Mouse (Mus musculus) spleen, adult 2 months (tissue): Measurements from ENCODE around the gene Abhd12b. TPM values are rescaled to one million over a fixed set of nuclear protein-coding genes. Genes with fewer than 3 reads are reported as not detected.

Experiments used
- DNase-seq, 2 experiments: peaks; one replicate each; pipeline versions ENCODE4 v3.0.0 to v3.0.0-alpha.2; 2012 to 2021; ENCODE audit warnings: low spot score in 2 of 2, low read depth in 1 of 2
- H3K27ac ChIP-seq: fragments of 200-500 bp; 2 replicates; pipeline ENCODE4 v1.5.1; 2012; ENCODE audit warnings: low read length, inconsistent platforms; ENCODE audit not compliant: insufficient read depth
- H3K27me3 ChIP-seq: fragments of 200-500 bp; 2 replicates; pipeline ENCODE4 v1.6.1; 2012; ENCODE audit warnings: mild to moderate bottlenecking, moderate library complexity, low read length, inconsistent platforms; ENCODE audit not compliant: control insufficient read depth, insufficient read depth
- H3K36me3 ChIP-seq: fragments of 200-500 bp; 2 replicates; pipeline ENCODE4 v1.6.1; 2012; ENCODE audit warnings: mild to moderate bottlenecking, low read length, inconsistent platforms; ENCODE audit not compliant: control insufficient read depth, insufficient read depth
- H3K4me1 ChIP-seq: fragments of 200-500 bp; 2 replicates; pipeline ENCODE4 v1.6.1; 2011; ENCODE audit warnings: inconsistent platforms; ENCODE audit not compliant: control insufficient read depth, insufficient read depth, insufficient read length
- H3K4me3 ChIP-seq: fragments of 200-500 bp; 2 replicates; pipeline ENCODE4 v1.5.1; 2011; ENCODE audit warnings: mild to moderate bottlenecking, inconsistent platforms; ENCODE audit not compliant: insufficient read depth, insufficient read length; ENCODE audit errors: extremely low read depth
- CTCF ChIP-seq: fragments of 200-500 bp; IDR thresholded peaks from 2 replicates; pipeline ENCODE4 v1.5.1; 2011; ENCODE audit warnings: mild to moderate bottlenecking, inconsistent platforms; ENCODE audit not compliant: insufficient read depth, insufficient read length, insufficient replicate concordance; ENCODE audit errors: extremely low read depth
- POLR2A ChIP-seq: fragments of 200-500 bp; IDR thresholded peaks from 2 replicates; pipeline ENCODE4 v1.6.1; 2011; ENCODE audit warnings: low read depth, low read length, inconsistent platforms
- WGBS: fragments of 180-500 bp; shearing (Covaris S2); methylation state at CpG from one replicate; pipeline ENCODE4 v1.1.7; 2018; 5-methylcytosine and 5-hydroxymethylcytosine counted together
- polyA plus RNA-seq: library from polyadenylated mRNA; depleted of rRNA; stranded (reverse); fragments of >200 nt; gene quantifications from 2 replicates; pipeline ENCODE4 v1.2.3, GENCODE M21; 2012

The Abhd12b gene
- polyA plus RNA-seq, 1 experiment, result not detected

GRCm38 (mm10) chr12:70218795-70219540, 65.0 kb downstream of the Abhd12b start:
- no peaks in the 10 kb centered on the region for H3K27me3 ChIP-seq
- H3K27ac ChIP-seq, result 0 out of 2 replicates have a peak overlapping the region, but pooled peaks have one; percentile 0
- 31% methylated on average over 8 of the region's 8 CpGs for WGBS
- H3K4me1 ChIP-seq, result peaks cover 6% of the 10 kb centered on the region
- TF ChIP-seq CTCF, result no peak
- no peak for TF ChIP-seq POLR2A
- H3K36me3 ChIP-seq, result no peaks in the 10 kb centered on the region
- H3K4me3 ChIP-seq, result no peak overlapping the region
- DNase-seq, result peak in 1 of 2 experiments; percentile 52

GRCm38 (mm10) chr12:70221425-70221824, 67.5 kb downstream of the Abhd12b start:
- peaks cover 6% of the 10 kb centered on the region for H3K4me1 ChIP-seq
- no peak overlapping the region for H3K4me3 ChIP-seq
- H3K27me3 ChIP-seq, result no peaks in the 10 kb centered on the region
- H3K36me3 ChIP-seq, result no peaks in the 10 kb centered on the region
- DNase-seq, result no peak
- no peak overlapping the region for H3K27ac ChIP-seq
- 64% methylated on average over 5 of the region's 5 CpGs for WGBS
- TF ChIP-seq POLR2A (no peak), CTCF (no peak)

- Histone ChIP-seq H3K27me3 (no peaks in the 10 kb centered on the region), H3K36me3 (no peaks in the 10 kb centered on the region), H3K4me3 (no peak overlapping the region), H3K27ac (no peak overlapping the region), H3K4me1 (peaks cover 11% of the 10 kb centered on the region)
- TF ChIP-seq CTCF (no peak), POLR2A (no peak)
- WGBS, result 94% methylated on average over 4 of the region's 4 CpGs
- no peak for DNase-seq
Observed at GRCm38 (mm10) chr12:70223331-70223730, 69.4 kb downstream of the Abhd12b start.

- peak overlapping the region; percentile 58; the same call in 1 of the 2 replicates for H3K4me3 ChIP-seq
- DNase-seq, result no peak
- no peak for TF ChIP-seq POLR2A
- no peak for TF ChIP-seq CTCF
- no peaks in the 10 kb centered on the region for H3K36me3 ChIP-seq
- H3K27me3 ChIP-seq, result no peaks in the 10 kb centered on the region
- H3K4me1 ChIP-seq, result peaks cover 5% of the 10 kb centered on the region
- H3K27ac ChIP-seq, result peak overlapping the region; percentile 29; the same call in 1 of the 2 replicates
- WGBS, result 31% methylated on average over 5 of the region's 5 CpGs
Observed at GRCm38 (mm10) chr12:70226655-70227054, 72.7 kb downstream of the Abhd12b start.

- H3K4me1 ChIP-seq, result peaks cover 5% of the 10 kb centered on the region
- WGBS, result 2% methylated on average over 52 of the region's 52 CpGs
- peak; percentile 20; the same call in 1 of the 2 replicates for TF ChIP-seq POLR2A
- no peak for TF ChIP-seq CTCF
- no peaks in the 10 kb centered on the region for H3K36me3 ChIP-seq
- H3K27ac ChIP-seq, result peak overlapping the region; percentile 29
- H3K27me3 ChIP-seq, result no peaks in the 10 kb centered on the region
- H3K4me3 ChIP-seq, result peak overlapping the region; percentile 58
- peak in 1 of 2 experiments; percentile 27 for DNase-seq
Observed at GRCm38 (mm10) chr12:70227121-70227932, 73.4 kb downstream of the Abhd12b start.

GRCm38 (mm10) chr12:70228155-70228554, 74.2 kb downstream of the Abhd12b start:
- TF ChIP-seq POLR2A (no peak), CTCF (no peak)
- DNase-seq, result no peak
- no peaks in the 10 kb centered on the region for H3K36me3 ChIP-seq
- no peaks in the 10 kb centered on the region for H3K27me3 ChIP-seq
- no peak overlapping the region for H3K27ac ChIP-seq
- H3K4me1 ChIP-seq, result peaks cover 7% of the 10 kb centered on the region
- WGBS, result 88% methylated on average over 11 of the region's 11 CpGs
- no peak overlapping the region for H3K4me3 ChIP-seq

- no peaks in the 10 kb centered on the region for H3K36me3 ChIP-seq
- H3K4me1 ChIP-seq, result peaks cover 7% of the 10 kb centered on the region
- 92% methylated on average over 2 of the region's 2 CpGs for WGBS
- no peak for TF ChIP-seq CTCF
- TF ChIP-seq POLR2A, result no peak
- no peak within 1 kb of the TSS for H3K4me3 ChIP-seq
- H3K27ac ChIP-seq, result no peak within 1 kb of the TSS
- DNase-seq, result no peak
- H3K27me3 ChIP-seq, result no peaks in the 10 kb centered on the region
Observed at GRCm38 (mm10) chr12:70231294-70231693, 77.4 kb downstream of the Abhd12b start, which contains the start of gene Pygl. Gene Pygl, minus strand, starts transcription at chr12:70231488.
